Mouse (Mus musculus) ovary, postnatal 36 days (tissue): ENCODE results near the gene Hibadh.

ENCODE experiments used
- DNase-seq: peaks from one replicate; pipeline ENCODE4 v3.0.0; 2022; ENCODE audit warnings: low spot score, mixed read lengths

Gene Hibadh

GRCm38 (mm10) chr6:52567327-52568299 lies 72.6 kb downstream of the Hibadh start:
- no peak for DNase-seq

GRCm38 (mm10) chr6:52565210-52565609 lies 75.0 kb downstream of the Hibadh start:
- DNase-seq, result no peak

GRCm38 (mm10) chr6:52562994-52563393 lies 77.2 kb downstream of the Hibadh start:
- no peak for DNase-seq

GRCm38 (mm10) chr6:52559041-52559440 lies 81.1 kb downstream of the Hibadh start:
- no peak for DNase-seq

- DNase-seq, result no peak
Measured at GRCm38 (mm10) chr6:52544376-52544775, 95.8 kb downstream of the Hibadh start.

- DNase-seq, result no peak
Measured at GRCm38 (mm10) chr6:52542464-52542863, 97.7 kb downstream of the Hibadh start.

GRCm38 (mm10) chr6:52539911-52540310 lies 100.3 kb downstream of the Hibadh start:
- no peak for DNase-seq

- DNase-seq, result no peak
Measured at GRCm38 (mm10) chr6:52535072-52535704, 105.0 kb downstream of the Hibadh start.

GRCm38 (mm10) chr6:52532144-52532492 lies 108.1 kb downstream of the Hibadh start:
- DNase-seq, result no peak

GRCm38 (mm10) chr6:52531366-52532143 lies 108.6 kb downstream of the Hibadh start:
- DNase-seq, result no peak

GRCm38 (mm10) chr6:52530861-52531260 lies 109.3 kb downstream of the Hibadh start:
- DNase-seq, result no peak

- DNase-seq, result no peak
Measured at GRCm38 (mm10) chr6:52524226-52524625, 116.0 kb downstream of the Hibadh start.

GRCm38 (mm10) chr6:52518704-52519103 lies 121.5 kb downstream of the Hibadh start:
- DNase-seq, result no peak

GRCm38 (mm10) chr6:52517272-52517671 lies 122.9 kb downstream of the Hibadh start:
- DNase-seq, result no peak

GRCm38 (mm10) chr6:52513876-52514405 lies 126.2 kb downstream of the Hibadh start:
- no peak for DNase-seq

- no peak for DNase-seq
Measured at GRCm38 (mm10) chr6:52508789-52509188, 131.4 kb downstream of the Hibadh start.

- no peak for DNase-seq
Measured at GRCm38 (mm10) chr6:52507946-52508345, 132.2 kb downstream of the Hibadh start.

GRCm38 (mm10) chr6:52507171-52507570 lies 133.0 kb downstream of the Hibadh start:
- no peak for DNase-seq

- DNase-seq, result no peak
Measured at GRCm38 (mm10) chr6:52505777-52506755, 134.1 kb downstream of the Hibadh start.

- no peak for DNase-seq
Measured at GRCm38 (mm10) chr6:52504676-52505460, 135.3 kb downstream of the Hibadh start.
